Mouse (Mus musculus) lung, postnatal 0 days (tissue): Measurements from ENCODE around the gene Lars2.

Source experiments
- CTCF ChIP-seq: IDR thresholded peaks from 2 replicates; pipeline ENCODE4 v1.5.1; 2016; ENCODE audit warnings: antibody characterized with exemption, mild to moderate bottlenecking
- EP300 ChIP-seq: IDR thresholded peaks from 2 replicates; pipeline ENCODE4 v1.6.1; 2016; ENCODE audit warnings: antibody characterized with exemption, mild to moderate bottlenecking, control low read depth

DNA sequence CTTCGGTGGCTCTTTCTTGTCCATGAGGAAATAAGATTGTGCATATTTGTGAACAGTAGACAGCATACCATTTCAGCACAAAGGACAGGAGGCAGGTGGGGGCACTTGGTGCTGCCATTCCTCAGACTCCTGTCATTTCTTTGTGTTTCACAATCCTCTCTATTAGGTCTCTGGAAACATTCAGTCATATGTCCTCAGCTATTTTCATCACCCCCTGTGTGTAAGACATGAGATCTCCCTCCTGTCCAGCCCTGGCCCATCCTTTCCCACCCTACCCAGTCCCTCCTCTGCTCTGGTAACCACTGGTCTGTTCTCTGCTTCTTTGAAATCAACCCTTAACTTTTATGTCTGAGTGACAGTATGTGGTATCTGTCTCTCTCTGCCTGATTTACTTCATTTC lies 116.9 kb downstream of the Lars2 start:
- TF ChIP-seq CTCF (no peak), EP300 (peak; percentile 33; the same call in 1 of the 2 replicates)
